Mouse (Mus musculus) hindbrain, postnatal 0 days (tissue): ENCODE results near the gene Pcdh9. TPM values are rescaled to one million over a fixed set of nuclear protein-coding genes. Genes with fewer than 3 reads are reported as not detected.

Experiments
- ATAC-seq: fragments of 200-750 bp; cut with Nextera tagmentation; 2 replicates; pipeline ENCODE4 v1.8.0; 2017; ENCODE audit warnings: mild to moderate bottlenecking, moderate TSS enrichment, moderate library complexity
- DNase-seq: peaks from one replicate; pipeline ENCODE4 v3.0.0-alpha.2; 2015; ENCODE audit warnings: low spot score
- H3K27ac ChIP-seq: fragments of 300-500 bp; sonication (generic); 2 replicates; pipeline ENCODE4 v1.5.1; 2014; ENCODE audit warnings: mild to moderate bottlenecking
- H3K27me3 ChIP-seq: fragments of 300-500 bp; sonication (generic); 2 replicates; pipeline ENCODE4 v1.6.1; 2014; ENCODE audit warnings: low read length, mixed read lengths; ENCODE audit not compliant: insufficient read depth
- H3K36me3 ChIP-seq: fragments of 300-500 bp; sonication (generic); 2 replicates; pipeline ENCODE4 v1.6.1; 2014; ENCODE audit warnings: low read length, mixed read lengths; ENCODE audit not compliant: insufficient read depth
- H3K4me1 ChIP-seq: fragments of 300-500 bp; sonication (generic); 2 replicates; pipeline ENCODE4 v1.6.1; 2014; ENCODE audit warnings: antibody characterized with exemption, low read length, mixed read lengths; ENCODE audit not compliant: insufficient read depth
- H3K4me2 ChIP-seq: fragments of 300-500 bp; sonication (generic); 2 replicates; pipeline ENCODE4 v1.6.1; 2014; ENCODE audit warnings: low read depth, mild to moderate bottlenecking, low read length, moderate library complexity, mixed read lengths
- H3K4me3 ChIP-seq: fragments of 300-500 bp; sonication (generic); 2 replicates; pipeline ENCODE4 v1.5.1; 2014; ENCODE audit warnings: low read length
- H3K9ac ChIP-seq: fragments of 300-500 bp; sonication (generic); replicated peaks from 2 replicates; pipeline ENCODE4 v1.6.1; 2014; ENCODE audit warnings: mild to moderate bottlenecking, low read length, moderate library complexity, mixed read lengths
- H3K9me3 ChIP-seq: fragments of 300-500 bp; sonication (generic); 2 replicates; pipeline ENCODE4 v1.6.1; 2016; ENCODE audit warnings: low read length, mixed read lengths
- CTCF ChIP-seq: IDR thresholded peaks from 2 replicates; pipeline ENCODE4 v1.5.1; 2016; ENCODE audit warnings: antibody characterized with exemption, control low read depth, low read depth
- WGBS: fragments of 180-500 bp; shearing (Covaris S2); extraction: QIAGEN DNeasy Blood & Tissue Kit; methylation state at CpG from one replicate; pipeline ENCODE4 v1.1.7; 2014; 5-methylcytosine and 5-hydroxymethylcytosine counted together
- polyA plus RNA-seq: library from polyadenylated mRNA; unstranded; fragments of >200 nt; fragmentation: Nextera tagmentation; extraction: Ambion mirVana; gene quantifications from 2 replicates; pipeline ENCODE4 v1.2.1, GENCODE M21; 2015
- total RNA-seq: library from RNA; depleted of rRNA; stranded (reverse); fragments of >200 nt; gene quantifications from 2 replicates; pipeline ENCODE4 v1.2.3, GENCODE M21; 2014

Gene Pcdh9
- total and polyA plus RNA-seq, 2 experiments from 2014 or later = 129 to 149 TPM

DNA sequence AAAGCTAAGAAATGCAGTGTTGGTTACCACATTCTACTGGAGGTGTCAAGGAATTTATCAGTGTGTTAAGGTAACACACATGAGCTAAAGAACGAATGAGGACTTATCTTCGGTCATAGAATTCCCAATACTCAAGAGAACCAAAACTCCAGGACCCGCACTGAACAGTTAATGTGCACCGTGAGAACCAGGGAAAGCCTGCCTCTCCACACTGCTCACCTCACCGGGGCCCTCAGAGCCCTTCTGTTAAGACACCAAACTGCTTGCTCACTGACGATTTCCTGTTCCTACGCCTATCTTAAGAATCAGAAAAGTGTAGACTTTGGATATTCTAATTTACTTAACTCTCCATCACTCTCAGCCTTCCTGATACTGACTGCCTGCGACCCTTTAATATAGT lies 418.0 kb downstream of the Pcdh9 start:
- Histone ChIP-seq H3K4me1 (0 out of 2 replicates have a peak, but pooled peaks cover 6% of the 10 kb centered on the region), H3K36me3 (no peaks in the 10 kb centered on the region), H3K9me3 (no peaks in the 10 kb centered on the region), H3K27me3 (no peaks in the 10 kb centered on the region), H3K27ac (no peak overlapping the region), H3K4me3 (no peak overlapping the region), H3K9ac (no peak overlapping the region), H3K4me2 (no peak overlapping the region)
- ATAC-seq (no peak), DNase-seq (no peak)
- 77% methylated on average over 8 of the region's 8 CpGs for WGBS
- TF ChIP-seq CTCF = no peak

DNA sequence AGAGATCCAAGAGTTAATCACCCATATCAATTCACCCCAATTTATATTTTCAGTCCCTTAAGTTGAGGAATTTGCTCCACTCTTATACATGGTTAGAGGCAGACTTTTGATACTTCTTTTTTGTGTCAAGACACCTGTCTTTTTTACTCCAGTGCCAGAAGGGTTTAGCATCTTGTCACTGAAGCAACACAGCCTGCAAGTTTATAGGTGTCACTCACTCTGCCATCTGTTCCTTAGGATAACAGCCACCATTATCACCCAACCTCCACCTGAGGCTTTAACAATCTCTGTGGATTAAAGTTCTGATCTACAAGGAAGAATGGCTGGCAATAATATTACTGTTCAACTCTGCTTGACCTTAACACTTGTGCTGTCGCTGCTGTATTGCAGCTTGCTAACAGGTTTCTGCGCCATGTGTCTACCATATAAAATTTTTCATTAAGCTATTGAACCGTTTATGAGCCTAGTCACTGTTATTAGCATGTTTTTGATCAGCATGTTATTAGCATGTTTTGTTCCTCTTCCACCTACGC lies 427.1 kb downstream of the Pcdh9 start:
- WGBS = 76% methylated on average over 4 of the region's 4 CpGs
- no peak for ATAC-seq

GRCm38 (mm10) chr14:93450930-93451665 lies 439.4 kb downstream of the Pcdh9 start:
- no peak overlapping the region for H3K9ac ChIP-seq
- no peaks in the 10 kb centered on the region for H3K9me3 ChIP-seq
- WGBS = 67% methylated on average over 5 of the region's 5 CpGs
- no peak for DNase-seq
- no peaks in the 10 kb centered on the region for H3K27me3 ChIP-seq
- H3K4me2 ChIP-seq = no peak overlapping the region
- no peak overlapping the region for H3K4me3 ChIP-seq
- no peak for TF ChIP-seq CTCF
- H3K36me3 ChIP-seq = no peaks in the 10 kb centered on the region
- no peaks in the 10 kb centered on the region for H3K4me1 ChIP-seq
- ATAC-seq = no peak
- H3K27ac ChIP-seq = no peak overlapping the region

More for the DNA sequence above, 427.1 kb downstream of the Pcdh9 start:
- no peak for TF ChIP-seq CTCF
- no peak overlapping the region for H3K27ac ChIP-seq
- DNase-seq = peak; percentile 20
- H3K4me3 ChIP-seq = no peak overlapping the region
- H3K9ac ChIP-seq = no peak overlapping the region
- no peak overlapping the region for H3K4me2 ChIP-seq
- H3K27me3 ChIP-seq = no peaks in the 10 kb centered on the region
- H3K36me3 ChIP-seq = no peaks in the 10 kb centered on the region
- H3K4me1 ChIP-seq = no peaks in the 10 kb centered on the region
- H3K9me3 ChIP-seq = no peaks in the 10 kb centered on the region

DNA sequence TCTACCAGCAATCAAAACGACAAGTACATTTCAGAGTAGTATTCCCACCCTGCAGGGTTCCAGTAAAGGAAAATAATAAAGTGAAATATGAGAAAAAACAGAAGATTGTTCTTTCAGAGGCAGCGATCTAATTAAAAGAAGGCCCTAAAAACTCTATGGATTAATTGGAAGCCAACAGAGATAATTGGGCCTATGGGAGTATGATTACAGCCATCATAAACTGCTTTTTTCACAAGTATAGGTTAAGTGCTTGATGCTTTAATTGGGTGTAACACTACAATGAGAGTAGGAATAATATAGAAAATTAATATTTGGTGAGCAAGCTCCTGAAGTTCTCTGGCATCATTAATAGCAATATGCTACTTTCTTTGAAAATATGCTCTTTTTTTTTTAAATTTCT lies 448.6 kb downstream of the Pcdh9 start:
- H3K36me3 ChIP-seq = no peaks in the 10 kb centered on the region
- no peak overlapping the region for H3K4me2 ChIP-seq
- H3K9ac ChIP-seq = no peak overlapping the region
- H3K27ac ChIP-seq = no peak overlapping the region
- TF ChIP-seq CTCF = no peak
- no peak for DNase-seq
- H3K4me3 ChIP-seq = no peak overlapping the region
- no peaks in the 10 kb centered on the region for H3K9me3 ChIP-seq
- WGBS = 55% methylated on average over 2 of the region's 2 CpGs
- no peaks in the 10 kb centered on the region for H3K4me1 ChIP-seq
- no peaks in the 10 kb centered on the region for H3K27me3 ChIP-seq
- no peak for ATAC-seq

DNA sequence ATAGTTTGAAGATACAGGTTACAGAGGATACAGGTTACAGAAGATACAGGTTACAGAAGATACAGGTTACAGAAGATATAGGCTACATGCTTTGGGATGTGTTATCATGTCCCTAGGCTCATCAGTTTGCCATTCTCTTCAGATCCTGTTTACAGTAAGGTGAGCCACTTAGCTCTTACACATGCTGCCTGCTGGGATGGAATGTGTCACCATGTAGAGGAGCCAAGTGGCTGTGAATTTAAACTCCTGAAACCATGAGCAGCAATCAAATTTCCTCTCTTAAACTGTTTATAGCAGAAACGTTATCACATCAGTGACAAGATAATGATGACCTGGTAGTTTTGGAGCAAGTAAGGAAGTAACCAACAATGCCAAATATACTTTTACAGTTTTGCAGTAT lies 453.3 kb downstream of the Pcdh9 start:
- Histone ChIP-seq H3K9me3 (no peaks in the 10 kb centered on the region), H3K27me3 (no peaks in the 10 kb centered on the region), H3K9ac (no peak overlapping the region), H3K4me3 (no peak overlapping the region), H3K4me1 (no peaks in the 10 kb centered on the region), H3K36me3 (no peaks in the 10 kb centered on the region), H3K27ac (no peak overlapping the region), H3K4me2 (no peak overlapping the region)
- no peak for ATAC-seq
- TF ChIP-seq CTCF = no peak
- 71% methylated on average over 1 of the region's 1 CpGs for WGBS
- no peak for DNase-seq

- DNase-seq = peak; percentile 74
- no peak overlapping the region for H3K4me2 ChIP-seq
- H3K27ac ChIP-seq = peak overlapping the region; percentile 5; the same call in 1 of the 2 replicates
- H3K4me3 ChIP-seq = no peak overlapping the region
- H3K9ac ChIP-seq = no peak overlapping the region
- 32% methylated on average over 3 of the region's 3 CpGs for WGBS
- no peak for TF ChIP-seq CTCF
- no peaks in the 10 kb centered on the region for H3K27me3 ChIP-seq
- H3K4me1 ChIP-seq = no peaks in the 10 kb centered on the region
- no peaks in the 10 kb centered on the region for H3K36me3 ChIP-seq
- H3K9me3 ChIP-seq = no peaks in the 10 kb centered on the region
- ATAC-seq = peak; percentile 43; the same call in 1 of the 2 replicates
Measured at GRCm38 (mm10) chr14:93416752-93417151, 473.7 kb downstream of the Pcdh9 start.

- 86% methylated on average over 2 of the region's 2 CpGs for WGBS
- Histone ChIP-seq H3K9me3 (no peaks in the 10 kb centered on the region), H3K4me2 (no peak overlapping the region), H3K27ac (no peak overlapping the region), H3K36me3 (no peaks in the 10 kb centered on the region), H3K9ac (no peak overlapping the region), H3K27me3 (no peaks in the 10 kb centered on the region), H3K4me3 (no peak overlapping the region), H3K4me1 (no peaks in the 10 kb centered on the region)
- ATAC-seq = no peak
- no peak for TF ChIP-seq CTCF
- DNase-seq = peak; percentile 49
Measured at GRCm38 (mm10) chr14:93415496-93415895, 475.0 kb downstream of the Pcdh9 start.
